Mouse (Mus musculus): ENCODE results near the gene Syt3. TPM values are rescaled to one million over a fixed set of nuclear protein-coding genes. Genes with fewer than 3 reads are reported as not detected.

Syt3 gene
- 0.58 and 0.64 TPM in 2 replicates for total RNA-seq (2017)

- ATAC-seq (replicated peaks; ENCODE audit: low read depth, poor library complexity, severe bottlenecking): peak; percentile 93
Measured at GRCm38 (mm10) chr7:44383980-44384715, at the start of gene Syt3. Gene Syt3 (plus strand): TSS chr7:44384102.

- ATAC-seq (replicated peaks; ENCODE audit: low read depth, poor library complexity, severe bottlenecking): no peak
Measured at GRCm38 (mm10) chr7:44334139-44334538, 49.8 kb upstream of the Syt3 start.

- ATAC-seq (replicated peaks; ENCODE audit: low read depth, poor library complexity, severe bottlenecking): peak; percentile 62; the same call in 1 of the 2 replicates
Measured at GRCm38 (mm10) chr7:44335031-44335878, 48.6 kb upstream of the Syt3 start.

- no peak for ATAC-seq (replicated peaks; ENCODE audit: low read depth, poor library complexity, severe bottlenecking)
Measured at GRCm38 (mm10) chr7:44336046-44337021, 47.6 kb upstream of the Syt3 start.

- no peak for ATAC-seq (replicated peaks; ENCODE audit: low read depth, poor library complexity, severe bottlenecking)
Measured at GRCm38 (mm10) chr7:44337121-44337849, 46.6 kb upstream of the Syt3 start.

GRCm38 (mm10) chr7:44340226-44340625 is 43.7 kb upstream of the Syt3 start:
- no peak for ATAC-seq (replicated peaks; ENCODE audit: low read depth, poor library complexity, severe bottlenecking)

- ATAC-seq (replicated peaks; ENCODE audit: low read depth, poor library complexity, severe bottlenecking): no peak
Measured at GRCm38 (mm10) chr7:44341119-44341518, 42.8 kb upstream of the Syt3 start.

GRCm38 (mm10) chr7:44341714-44342113 is 42.2 kb upstream of the Syt3 start:
- no peak for ATAC-seq (replicated peaks; ENCODE audit: low read depth, poor library complexity, severe bottlenecking)

- no peak for ATAC-seq (replicated peaks; ENCODE audit: low read depth, poor library complexity, severe bottlenecking)
Measured at GRCm38 (mm10) chr7:44343459-44344015, 40.4 kb upstream of the Syt3 start.

GRCm38 (mm10) chr7:44344622-44345021 is 39.3 kb upstream of the Syt3 start:
- ATAC-seq (replicated peaks; ENCODE audit: low read depth, poor library complexity, severe bottlenecking): peak; percentile 87

- no peak for ATAC-seq (replicated peaks; ENCODE audit: low read depth, poor library complexity, severe bottlenecking)
Measured at GRCm38 (mm10) chr7:44349043-44349442, 34.9 kb upstream of the Syt3 start.

GRCm38 (mm10) chr7:44350957-44351711 is 32.8 kb upstream of the Syt3 start:
- peak; percentile 80 for ATAC-seq (replicated peaks; ENCODE audit: low read depth, poor library complexity, severe bottlenecking)

- ATAC-seq (replicated peaks; ENCODE audit: low read depth, poor library complexity, severe bottlenecking): no peak
Measured at GRCm38 (mm10) chr7:44351881-44352749, 31.8 kb upstream of the Syt3 start.

- ATAC-seq (replicated peaks; ENCODE audit: low read depth, poor library complexity, severe bottlenecking): no peak
Measured at GRCm38 (mm10) chr7:44352750-44353600, 30.9 kb upstream of the Syt3 start.

- no peak for ATAC-seq (replicated peaks; ENCODE audit: low read depth, poor library complexity, severe bottlenecking)
Measured at GRCm38 (mm10) chr7:44353601-44354340, 30.1 kb upstream of the Syt3 start.

GRCm38 (mm10) chr7:44355411-44355810 is 28.5 kb upstream of the Syt3 start:
- no peak for ATAC-seq (replicated peaks; ENCODE audit: low read depth, poor library complexity, severe bottlenecking)
